Mouse (Mus musculus) myocyte (in vitro differentiated cells): ENCODE measurements around the gene Agtrap.

Experiments used
- E2F4 ChIP-seq: IDR thresholded peaks from one replicate; pipeline ENCODE4 v1.6.1; 2011; ENCODE audit warnings: mild to moderate bottlenecking, control low read depth, moderate library complexity; ENCODE audit not compliant: insufficient read depth
- MAX ChIP-seq: IDR thresholded peaks from one replicate; pipeline ENCODE4 v1.6.1; 2011; ENCODE audit warnings: low read depth, mild to moderate bottlenecking, control low read depth
- MYOD1 ChIP-seq, 3 experiments: IDR thresholded peaks; one replicate each; pipeline ENCODE4 v1.6.1; 2011; ENCODE audit warnings: control low read depth in 2 of 3, low read depth in 2 of 3, mild to moderate bottlenecking in 2 of 3, moderate library complexity in 1 of 3; ENCODE audit not compliant: insufficient read length in 2 of 3, control insufficient read depth in 1 of 3
- MYOG ChIP-seq, 3 experiments: IDR thresholded peaks; one replicate each; pipeline ENCODE4 v1.6.1; 2011; ENCODE audit warnings: control low read depth in 2 of 3, low read depth in 2 of 3, mild to moderate bottlenecking in 2 of 3; ENCODE audit not compliant: insufficient read length in 2 of 3, control insufficient read depth in 1 of 3, insufficient read depth in 1 of 3
- POLR2A ChIP-seq: IDR thresholded peaks from one replicate; pipeline ENCODE4 v1.6.1; 2011; ENCODE audit warnings: low read depth, mild to moderate bottlenecking, control low read depth, moderate library complexity; ENCODE audit not compliant: insufficient read length
- POLR2AphosphoS2 ChIP-seq: IDR thresholded peaks from one replicate; pipeline ENCODE4 v1.6.1; 2011; ENCODE audit warnings: low read depth, control low read depth; ENCODE audit not compliant: insufficient read length
- SRF ChIP-seq: IDR thresholded peaks from one replicate; pipeline ENCODE4 v1.6.1; 2011; ENCODE audit warnings: low read depth; ENCODE audit not compliant: control insufficient read depth, insufficient read length
- TCF12 ChIP-seq: IDR thresholded peaks from one replicate; pipeline ENCODE4 v1.6.1; 2011; ENCODE audit warnings: mild to moderate bottlenecking, control low read depth; ENCODE audit not compliant: poor library complexity, insufficient read depth, severe bottlenecking
- USF1 ChIP-seq: IDR thresholded peaks from one replicate; pipeline ENCODE4 v1.6.1; 2011; ENCODE audit warnings: low read depth, mild to moderate bottlenecking, control low read depth, moderate library complexity

- TF ChIP-seq POLR2A = no peak
- no peak for TF ChIP-seq MAX
- TF ChIP-seq USF1 = no peak
- TF ChIP-seq POLR2AphosphoS2 = no peak
- TF ChIP-seq TCF12 = no peak
- no peak for TF ChIP-seq MYOG (IDR thresholded peaks at IDR 0.05; ENCODE audit: control insufficient read depth in 1 of 3, insufficient read depth in 1 of 3, insufficient read length in 2 of 3, low read depth in 2 of 3)
- TF ChIP-seq SRF = no peak
- no peak for TF ChIP-seq E2F4
- no peak for TF ChIP-seq MYOD1 (IDR thresholded peaks at IDR 0.05; ENCODE audit: control insufficient read depth in 1 of 3, insufficient read length in 2 of 3, low read depth in 2 of 3)
These were observed 6.6 kb downstream of the Agtrap start for GRCm38 (mm10) chr4:148081201-148081600.
